Mouse (Mus musculus) ES-E14 (cell line): ENCODE data around the gene Atg2a.

ENCODE experiments used
- CHD2 ChIP-seq: IDR thresholded peaks from 2 replicates; pipeline ENCODE4 v1.6.1; 2014; ENCODE audit warnings: mild to moderate bottlenecking, low read depth, low read length, inconsistent platforms
- HCFC1 ChIP-seq: IDR thresholded peaks from 2 replicates; pipeline ENCODE4 v1.6.1; 2012; ENCODE audit warnings: low read length, inconsistent platforms, borderline replicate concordance; ENCODE audit not compliant: insufficient read depth
- MAFK ChIP-seq: IDR thresholded peaks from 2 replicates; pipeline ENCODE4 v1.6.1; 2014; ENCODE audit warnings: mild to moderate bottlenecking, low read depth, low read length, inconsistent platforms; ENCODE audit not compliant: insufficient read depth
- ZC3H11A ChIP-seq: IDR thresholded peaks from 2 replicates; pipeline ENCODE4 v1.6.1; 2012; ENCODE audit warnings: low read depth, mild to moderate bottlenecking, inconsistent platforms, low read length, borderline replicate concordance
- ZNF384 ChIP-seq: IDR thresholded peaks from 2 replicates; pipeline ENCODE4 v1.6.1; 2012; ENCODE audit warnings: low read depth, low read length, inconsistent platforms

- no peak for TF ChIP-seq HCFC1
- no peak for TF ChIP-seq MAFK
- TF ChIP-seq ZC3H11A, result no peak
- TF ChIP-seq ZNF384, result no peak
- TF ChIP-seq CHD2, result no peak
Measured at GRCm38 (mm10) chr19:6262839-6263433, 21.5 kb downstream of the Atg2a start.
